Mouse (Mus musculus): Measurements from ENCODE around the gene Wfikkn2.

DNA sequence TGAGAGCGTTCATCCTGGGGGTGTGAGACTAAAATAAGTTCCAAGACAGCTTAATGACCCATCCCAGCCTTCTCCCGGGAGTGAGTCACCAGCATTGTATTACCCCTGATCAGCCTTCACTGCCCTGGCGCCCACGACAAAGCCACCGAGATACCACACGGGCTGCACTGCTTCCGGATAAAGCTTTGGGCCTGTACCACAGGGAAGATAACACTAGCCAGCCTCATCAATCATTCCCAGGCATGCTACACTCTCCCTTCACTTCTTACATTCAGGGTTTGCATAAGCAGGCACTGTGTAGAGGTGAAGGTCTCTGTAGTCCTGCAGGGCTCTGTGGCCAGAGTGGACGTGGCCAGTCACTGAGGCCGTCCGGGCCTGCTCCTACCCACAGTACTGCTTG is 56.2 kb downstream of the Wfikkn2 start:
- no peak for TF ChIP-seq CTCF (conservative IDR thresholded peaks at IDR 0.05; ENCODE audit: insufficient read depth, insufficient read length, low read depth, low read length)
- TF ChIP-seq POLR2A (IDR thresholded peaks at IDR 0.05; ENCODE audit: low read depth, low read length): no peak

Data from kidney, adult 2 months (tissue).